Mouse (Mus musculus) hindbrain, postnatal 0 days (tissue): Measurements from ENCODE around the gene Gm3448. TPM values are rescaled to one million over a fixed set of nuclear protein-coding genes. Genes with fewer than 3 reads are reported as not detected.

Experiments
- ATAC-seq: fragments of 200-750 bp; cut with Nextera tagmentation; 2 replicates; pipeline ENCODE4 v1.8.0; 2017; ENCODE audit warnings: mild to moderate bottlenecking, moderate TSS enrichment, moderate library complexity
- DNase-seq: peaks from one replicate; pipeline ENCODE4 v3.0.0-alpha.2; 2015; ENCODE audit warnings: low spot score
- H3K27ac ChIP-seq: fragments of 300-500 bp; sonication (generic); 2 replicates; pipeline ENCODE4 v1.5.1; 2014; ENCODE audit warnings: mild to moderate bottlenecking
- H3K27me3 ChIP-seq: fragments of 300-500 bp; sonication (generic); 2 replicates; pipeline ENCODE4 v1.6.1; 2014; ENCODE audit warnings: low read length, mixed read lengths; ENCODE audit not compliant: insufficient read depth
- H3K36me3 ChIP-seq: fragments of 300-500 bp; sonication (generic); 2 replicates; pipeline ENCODE4 v1.6.1; 2014; ENCODE audit warnings: low read length, mixed read lengths; ENCODE audit not compliant: insufficient read depth
- H3K4me1 ChIP-seq: fragments of 300-500 bp; sonication (generic); 2 replicates; pipeline ENCODE4 v1.6.1; 2014; ENCODE audit warnings: antibody characterized with exemption, low read length, mixed read lengths; ENCODE audit not compliant: insufficient read depth
- H3K4me2 ChIP-seq: fragments of 300-500 bp; sonication (generic); 2 replicates; pipeline ENCODE4 v1.6.1; 2014; ENCODE audit warnings: low read depth, mild to moderate bottlenecking, low read length, moderate library complexity, mixed read lengths
- H3K4me3 ChIP-seq: fragments of 300-500 bp; sonication (generic); 2 replicates; pipeline ENCODE4 v1.5.1; 2014; ENCODE audit warnings: low read length
- H3K9ac ChIP-seq: fragments of 300-500 bp; sonication (generic); replicated peaks from 2 replicates; pipeline ENCODE4 v1.6.1; 2014; ENCODE audit warnings: mild to moderate bottlenecking, low read length, moderate library complexity, mixed read lengths
- H3K9me3 ChIP-seq: fragments of 300-500 bp; sonication (generic); 2 replicates; pipeline ENCODE4 v1.6.1; 2016; ENCODE audit warnings: low read length, mixed read lengths
- CTCF ChIP-seq: IDR thresholded peaks from 2 replicates; pipeline ENCODE4 v1.5.1; 2016; ENCODE audit warnings: antibody characterized with exemption, control low read depth, low read depth
- WGBS: fragments of 180-500 bp; shearing (Covaris S2); extraction: QIAGEN DNeasy Blood & Tissue Kit; methylation state at CpG from one replicate; pipeline ENCODE4 v1.1.7; 2014; 5-methylcytosine and 5-hydroxymethylcytosine counted together
- polyA plus RNA-seq: library from polyadenylated mRNA; unstranded; fragments of >200 nt; fragmentation: Nextera tagmentation; extraction: Ambion mirVana; gene quantifications from 2 replicates; pipeline ENCODE4 v1.2.1, GENCODE M21; 2015
- total RNA-seq: library from RNA; depleted of rRNA; stranded (reverse); fragments of >200 nt; gene quantifications from 2 replicates; pipeline ENCODE4 v1.2.3, GENCODE M21; 2014

Gene Gm3448
- total and polyA plus RNA-seq, 2 experiments from 2014 or later: 0.99 to 2.3 TPM

DNA sequence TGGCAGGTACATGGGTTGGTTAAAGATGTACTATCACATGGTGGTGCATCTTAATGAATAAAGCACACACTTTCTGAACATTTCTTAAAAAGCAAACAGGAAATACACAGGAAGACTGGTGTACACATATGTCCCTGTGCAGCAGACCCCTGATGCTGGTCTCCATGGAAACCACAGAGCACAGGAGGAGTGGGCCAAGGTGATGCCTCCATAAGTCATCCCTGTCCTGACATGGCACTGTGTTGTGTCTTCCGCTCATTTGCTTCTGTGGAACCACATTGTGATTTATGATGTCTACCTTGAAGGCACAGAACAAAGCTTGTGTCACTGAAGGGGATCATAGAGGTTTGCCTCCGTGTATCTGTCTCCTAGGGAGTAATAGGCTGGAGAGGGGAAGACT is 30.9 kb upstream of the Gm3448 start:
- no peak overlapping the region for H3K9ac ChIP-seq
- DNase-seq: no peak
- no peak for TF ChIP-seq CTCF
- H3K4me1 ChIP-seq: no peaks in the 10 kb centered on the region
- no peaks in the 10 kb centered on the region for H3K27me3 ChIP-seq
- no peak overlapping the region for H3K4me3 ChIP-seq
- no peak overlapping the region for H3K4me2 ChIP-seq
- H3K9me3 ChIP-seq: no peaks in the 10 kb centered on the region
- peak; percentile 52; the same call in 1 of the 2 replicates for ATAC-seq
- no peak overlapping the region for H3K27ac ChIP-seq
- WGBS: 75% methylated on average over 2 of the region's 2 CpGs
- no peaks in the 10 kb centered on the region for H3K36me3 ChIP-seq

DNA sequence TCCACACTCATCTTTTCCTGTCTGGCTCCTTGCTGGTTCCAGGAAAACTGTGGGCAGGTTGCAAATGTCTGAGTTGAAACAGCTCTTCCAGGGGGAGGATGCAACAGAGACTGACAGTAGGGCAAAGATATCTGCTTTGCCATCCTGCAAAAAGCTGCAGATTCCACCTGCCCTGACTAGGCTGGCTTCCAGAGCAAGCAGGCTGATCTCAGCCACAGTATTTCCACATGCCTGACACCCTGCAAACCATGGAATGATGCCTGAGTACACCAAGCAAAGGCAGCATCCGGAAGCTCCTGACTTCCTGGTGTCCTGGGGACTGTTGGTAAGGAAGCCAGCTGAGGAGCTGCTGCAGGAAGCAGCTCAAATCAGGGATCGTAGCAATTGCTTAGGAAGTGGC is 27.8 kb upstream of the Gm3448 start:
- WGBS: 58% methylated on average over 2 of the region's 2 CpGs
- no peak overlapping the region for H3K27ac ChIP-seq
- no peak overlapping the region for H3K9ac ChIP-seq
- no peaks in the 10 kb centered on the region for H3K27me3 ChIP-seq
- no peaks in the 10 kb centered on the region for H3K36me3 ChIP-seq
- DNase-seq: no peak
- peaks cover 4% of the 10 kb centered on the region; the same call in 1 of the 2 replicates for H3K4me1 ChIP-seq
- TF ChIP-seq CTCF: no peak
- no peaks in the 10 kb centered on the region for H3K9me3 ChIP-seq
- H3K4me3 ChIP-seq: no peak overlapping the region
- H3K4me2 ChIP-seq: no peak overlapping the region
- no peak for ATAC-seq

DNA sequence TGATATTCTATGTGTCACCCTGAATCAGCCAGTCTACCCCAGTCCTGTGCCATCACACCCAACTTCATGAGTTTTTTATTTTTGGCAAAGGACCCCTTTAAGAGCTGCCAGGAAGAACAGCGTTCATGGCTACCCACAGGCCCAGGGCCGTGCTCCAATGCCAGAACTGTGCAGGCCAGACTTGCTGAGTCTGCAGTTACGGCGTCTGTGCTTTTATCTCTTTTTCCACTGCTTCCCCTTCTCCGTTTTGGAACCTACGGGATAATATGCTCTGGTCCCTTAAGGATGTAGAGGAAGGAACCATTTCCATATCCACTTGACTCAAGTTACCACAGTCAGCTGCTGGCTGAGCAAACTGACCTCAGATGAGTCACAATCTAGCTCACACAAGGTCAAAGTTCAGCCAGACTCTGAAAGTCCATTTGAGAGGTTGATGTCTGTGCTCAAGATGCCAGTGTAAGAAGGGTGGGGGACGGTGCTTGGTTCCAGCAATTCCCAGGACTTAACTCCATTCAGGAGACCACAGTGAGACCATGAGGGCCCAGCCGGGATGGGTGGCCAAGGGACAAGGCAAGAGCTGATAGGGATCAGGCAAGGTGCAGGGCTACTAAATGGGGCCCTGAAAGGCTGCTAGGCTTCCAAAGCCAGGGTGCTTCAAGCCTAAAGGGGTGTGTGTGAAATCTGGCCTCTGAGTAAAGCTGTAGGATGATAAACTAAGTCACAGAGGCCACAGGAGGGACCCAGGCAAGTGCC is 26.9 kb upstream of the Gm3448 start:
- Histone ChIP-seq H3K9me3 (no peaks in the 10 kb centered on the region), H3K27me3 (no peaks in the 10 kb centered on the region), H3K27ac (no peak overlapping the region), H3K4me1 (peaks cover 4% of the 10 kb centered on the region; the same call in 1 of the 2 replicates), H3K9ac (no peak overlapping the region), H3K36me3 (0 out of 2 replicates have a peak, but pooled peaks cover 3% of the 10 kb centered on the region), H3K4me2 (no peak overlapping the region), H3K4me3 (no peak overlapping the region)
- no peak for TF ChIP-seq CTCF
- WGBS: 60% methylated on average over 8 of the region's 8 CpGs
- ATAC-seq (no peak), DNase-seq (no peak)

- no peak overlapping the region for H3K4me2 ChIP-seq
- no peak overlapping the region for H3K27ac ChIP-seq
- WGBS: 79% methylated on average over 1 of the region's 1 CpGs
- no peak overlapping the region for H3K4me3 ChIP-seq
- peaks cover 4% of the 10 kb centered on the region; the same call in 1 of the 2 replicates for H3K4me1 ChIP-seq
- H3K9me3 ChIP-seq: no peaks in the 10 kb centered on the region
- TF ChIP-seq CTCF: no peak
- ATAC-seq (no peak), DNase-seq (no peak)
- H3K36me3 ChIP-seq: peaks cover 6% of the 10 kb centered on the region; the same call in 1 of the 2 replicates
- no peak overlapping the region for H3K9ac ChIP-seq
- no peaks in the 10 kb centered on the region for H3K27me3 ChIP-seq
Measured at GRCm38 (mm10) chr17:15066911-15067310, 25.6 kb upstream of the Gm3448 start.

DNA sequence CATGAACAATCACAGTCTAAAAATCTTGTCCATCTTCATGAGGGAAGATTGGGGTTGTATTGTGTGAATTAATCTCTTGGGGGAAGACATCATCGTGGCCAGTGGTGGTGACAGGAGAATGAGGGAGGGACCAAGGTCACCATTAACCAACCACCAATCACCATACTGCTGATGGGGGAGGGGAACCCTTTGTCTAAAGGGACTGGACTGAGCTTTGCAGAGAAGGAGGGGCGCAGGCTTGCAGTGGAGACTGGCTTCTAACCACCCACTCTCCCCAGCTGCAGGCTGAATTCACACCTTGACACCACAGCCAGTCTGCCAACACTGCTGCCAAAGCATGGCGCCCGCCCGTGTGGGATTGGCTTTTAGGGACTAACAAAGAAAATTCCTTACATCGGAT is 24.7 kb upstream of the Gm3448 start:
- H3K4me3 ChIP-seq: no peak overlapping the region
- H3K9me3 ChIP-seq: no peaks in the 10 kb centered on the region
- peaks cover 6% of the 10 kb centered on the region; the same call in 1 of the 2 replicates for H3K36me3 ChIP-seq
- peak; percentile 39 for DNase-seq
- 42% methylated on average over 6 of the region's 6 CpGs for WGBS
- TF ChIP-seq CTCF: no peak
- no peaks in the 10 kb centered on the region for H3K27me3 ChIP-seq
- H3K4me2 ChIP-seq: peak overlapping the region; percentile 42
- ATAC-seq: peak; percentile 81
- 0 out of 2 replicates have a peak overlapping the region, but pooled peaks have one; percentile 9 for H3K9ac ChIP-seq
- no peak overlapping the region for H3K27ac ChIP-seq
- peaks cover 4% of the 10 kb centered on the region; the same call in 1 of the 2 replicates for H3K4me1 ChIP-seq

DNA sequence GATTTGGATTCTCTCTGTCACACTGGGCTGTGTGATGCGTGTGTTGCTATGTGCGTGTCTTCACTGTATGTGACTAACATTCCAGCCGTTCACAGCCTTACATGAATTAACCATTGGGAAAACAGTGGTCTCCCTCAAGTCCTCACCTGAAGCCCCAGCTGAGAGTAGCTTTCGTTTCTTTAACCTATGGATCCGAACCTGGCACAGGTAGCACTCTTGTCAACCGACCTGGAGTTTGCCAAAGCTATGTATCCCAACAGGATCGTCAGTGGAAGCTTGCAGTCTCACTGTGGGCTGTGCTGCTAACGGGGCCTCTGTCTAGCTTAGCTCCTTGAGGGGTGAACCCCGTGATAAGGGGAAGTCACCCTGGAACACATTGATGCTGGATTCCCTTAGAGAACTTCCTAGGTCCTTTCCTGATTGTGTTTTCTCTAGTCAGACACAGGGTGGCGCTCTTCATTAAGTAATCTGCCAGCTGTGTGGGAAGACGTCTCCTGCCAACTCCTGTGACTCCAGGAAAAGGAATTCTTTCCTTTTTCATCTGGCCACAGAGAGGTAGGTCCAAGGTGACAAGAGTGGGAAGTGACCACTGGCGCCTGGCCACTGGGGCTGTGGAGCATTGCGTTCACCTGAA is 24.2 kb upstream of the Gm3448 start:
- Histone ChIP-seq H3K4me2 (peak overlapping the region; percentile 42), H3K4me1 (peaks cover 4% of the 10 kb centered on the region; the same call in 1 of the 2 replicates), H3K4me3 (no peak overlapping the region), H3K36me3 (peaks cover 6% of the 10 kb centered on the region; the same call in 1 of the 2 replicates), H3K9me3 (no peaks in the 10 kb centered on the region), H3K27me3 (no peaks in the 10 kb centered on the region), H3K27ac (no peak overlapping the region), H3K9ac (0 out of 2 replicates have a peak overlapping the region, but pooled peaks have one; percentile 9)
- 43% methylated on average over 13 of the region's 13 CpGs for WGBS
- DNase-seq (peak; percentile 86), ATAC-seq (peak; percentile 86)
- peak; percentile 88 for TF ChIP-seq CTCF
